ENCODE assay signal across 30 mouse cellular contexts in the genomic region with DNA sequence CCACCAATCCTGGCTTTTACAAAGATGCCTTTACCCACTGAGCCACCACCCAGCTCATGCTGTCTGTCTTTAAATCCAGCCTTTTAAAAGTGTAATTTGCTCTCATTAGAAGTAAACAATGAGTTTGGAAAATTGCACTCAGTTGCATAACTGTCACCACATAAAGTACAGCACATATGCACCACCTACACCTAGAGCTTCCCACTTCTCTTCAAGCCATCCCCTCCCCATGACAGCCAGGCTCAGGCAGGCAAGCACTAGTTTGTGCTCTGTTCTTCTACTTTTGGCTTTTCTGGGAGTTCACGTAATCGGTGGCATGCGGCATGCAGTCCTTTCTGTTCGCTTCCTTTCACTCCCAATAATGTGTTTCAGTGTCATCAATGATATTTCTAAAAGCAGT. TPM values are rescaled to one million over a fixed set of nuclear protein-coding genes. Genes with fewer than 3 reads are reported as not detected.
DNase-seq lines count a peak whose midpoint lies in the region; TF ChIP-seq lines count a peak whose summit lies in the region.
"Had no signal": no experiment of that assay in that cellular context is flagged by ENCODE, and none has a peak within 500 bp of the region (broad histone marks: within the 10 kb centered on the region; RNA-seq: fewer than 3 reads in every experiment).

No protein-coding gene starts in this region.

- peak; percentile 53 to 70 for DNase-seq in layer of hippocampus, adult 2 months (ENCODE audit: low spot score in 2 of 2)
- DNase-seq in layer of hippocampus, postnatal 25 days (ENCODE audit: extremely low spot score in 1 of 2, low spot score in 1 of 2), result no peak
- DNase-seq in right cerebral cortex, adult 2 months (ENCODE audit: low spot score in 2 of 2), result peak; percentile 10 to 55
- DNase-seq in right cerebral cortex, postnatal 10 days (ENCODE audit: low spot score in 2 of 2), result no peak
- DNase-seq in layer of hippocampus, postnatal 36 days, result peak; percentile 37 to 41
- DNase-seq in cerebellum, adult 9-10 months, result no peak
- DNase-seq: adrenal gland, postnatal 25 days; B cell, adult 2 months; cerebellum, adult 2 months; cerebellum, postnatal 25 days; forebrain, postnatal 0 days; gastrocnemius, adult 2 months; gastrocnemius, postnatal 36 days; heart, adult 2 months; heart, postnatal 4 days; kidney, adult 9 months; kidney, postnatal 10 days; liver, embryonic 13.5 days; lung, adult 18-20 months; lung, postnatal 4 days had no signal

- H3K4me3 ChIP-seq in layer of hippocampus, adult 2 months, result no peak overlapping the region
- H3K4me3 ChIP-seq: embryonic facial prominence, embryonic 10.5 days; embryonic facial prominence, embryonic 15.5 days; forebrain, embryonic 12.5 days; gastrocnemius, adult 2 months; heart, adult 2 months; heart, embryonic 12.5 days; hindbrain, embryonic 13.5 days; limb, embryonic 15.5 days; liver, embryonic 13.5 days; megakaryocyte, embryonic 14.5 days; midbrain, embryonic 12.5 days; myocyte; neural tube, embryonic 12.5 days had no signal

- no peak for TF ChIP-seq CTCF in layer of hippocampus, adult 2 months (conservative IDR thresholded peaks at IDR 0.05)

- H3K27ac ChIP-seq in layer of hippocampus, adult 2 months, result peak overlapping the region; percentile 87
- H3K27ac ChIP-seq: embryonic facial prominence, embryonic 10.5 days; embryonic facial prominence, embryonic 15.5 days; forebrain, embryonic 12.5 days; gastrocnemius, adult 2 months; heart, adult 2 months; hindbrain, embryonic 13.5 days; limb, embryonic 15.5 days; liver, embryonic 13.5 days; midbrain, embryonic 12.5 days; neural tube, embryonic 12.5 days had no signal

RNA-seq across cellular contexts. Expression of gene Rassf10, which starts 38.2 kb away (rescaled TPM):
- total RNA-seq in layer of hippocampus, adult 2 months (2021), result 1 to 10 TPM in 1 of 2 experiments, under 1 TPM in 1; 0.96 to 1.0 TPM
- total RNA-seq in layer of hippocampus, postnatal 25 days (2021), result 1 to 10 TPM; 2.3 to 2.8 TPM
- total RNA-seq in layer of hippocampus, postnatal 36 days (2021), result 1 to 10 TPM; 1.4 to 1.6 TPM

Comparison
In these comparisons a context has a peak if more than half of its experiments do, and no peak if none do; other contexts are left out.
1. DNase-seq: peak in layer of hippocampus, adult 2 months (2 of 2), right cerebral cortex, adult 2 months (2 of 2) and layer of hippocampus, postnatal 36 days (2 of 2); none in layer of hippocampus, postnatal 25 days (0 of 2), right cerebral cortex, postnatal 10 days (0 of 2) and cerebellum, adult 9-10 months (single experiment).